ENCODE assay signal across 1 mouse cellular context in genomic region chr2:127559070-127559966, GRCm38 (mm10).
TF ChIP-seq lines count a peak whose summit lies in the region.

No protein-coding gene starts in this region.

TF ChIP-seq in CH12.LX, 34 proteins besides CTCF, POLR2A, EP300 and RAD21:
- TF ChIP-seq E2F4 (IDR thresholded peaks at IDR 0.05; ENCODE audit: insufficient replicate concordance, low read depth, low read length), result no peak
- peak; percentile 83 for TF ChIP-seq SMC3 (IDR thresholded peaks at IDR 0.05; ENCODE audit: low read depth, low read length)
- peak; percentile 75; the same call in 1 of the 2 replicates for TF ChIP-seq MEF2A (IDR thresholded peaks at IDR 0.05; ENCODE audit: borderline replicate concordance, low read depth, low read length)
- no peak for TF ChIP-seq GABPA (IDR thresholded peaks at IDR 0.05; ENCODE audit: insufficient replicate concordance, low read depth, low read length)
- no peak for TF ChIP-seq TBP (conservative IDR thresholded peaks at IDR 0.05; ENCODE audit: low read depth, low read length)
- TF ChIP-seq MAX (IDR thresholded peaks at IDR 0.05; ENCODE audit: low read length), result no peak
- no peak for TF ChIP-seq TCF12 (IDR thresholded peaks at IDR 0.05; ENCODE audit: low read depth, low read length)
- TF ChIP-seq NRF1 (IDR thresholded peaks at IDR 0.05; ENCODE audit: low read depth, low read length), result peak; percentile 60; the same call in 1 of the 2 replicates
- TF ChIP-seq MXI1 (IDR thresholded peaks at IDR 0.05; ENCODE audit: low read depth, low read length), result no peak
- no peak for TF ChIP-seq ETS1 (conservative IDR thresholded peaks at IDR 0.05; ENCODE audit: low read depth, low read length)
